Mouse (Mus musculus): ENCODE data around the gene Polrmt. TPM values are rescaled to one million over a fixed set of nuclear protein-coding genes. Genes with fewer than 3 reads are reported as not detected.

Polrmt gene
- polyA plus RNA-seq, 1 experiment = not detected

DNA sequence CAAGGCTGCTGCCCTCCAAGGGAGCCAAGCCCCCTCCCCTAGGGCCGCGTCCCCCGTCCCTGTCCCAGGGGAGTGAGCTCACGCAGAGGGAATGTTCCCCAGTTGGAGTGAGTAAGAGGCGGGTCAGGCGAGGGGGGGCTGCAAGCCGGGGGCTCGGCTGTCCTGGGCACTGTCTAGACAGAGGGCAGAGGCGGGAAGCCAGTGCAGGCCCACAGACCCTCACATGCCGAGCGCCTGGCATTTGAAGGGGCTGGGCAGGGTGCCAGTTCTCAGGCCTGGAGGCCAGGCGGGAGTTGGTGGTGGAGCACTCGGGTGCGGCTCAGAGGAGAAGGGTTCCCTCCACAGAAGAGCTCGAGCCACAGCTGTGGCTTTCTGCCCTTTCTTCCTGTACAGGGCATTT, 31.6 kb upstream of the Polrmt start:
- 32% methylated on average over 15 of the region's 15 CpGs for WGBS
- no peak overlapping the region for H3K4me3 ChIP-seq (ENCODE audit: insufficient read depth, low read depth, low read length)
- H3K27ac ChIP-seq (ENCODE audit: insufficient read depth, low read depth, low read length) = no peak overlapping the region
- H3K4me1 ChIP-seq (ENCODE audit: control insufficient read depth, insufficient read depth, low read length) = peaks cover 24% of the 10 kb centered on the region
- TF ChIP-seq POLR2A (IDR thresholded peaks at IDR 0.05; ENCODE audit: insufficient read depth, low read depth, low read length) (no peak), CTCF (IDR thresholded peaks at IDR 0.05; ENCODE audit: insufficient read depth, low read depth, low read length) (no peak)

DNA sequence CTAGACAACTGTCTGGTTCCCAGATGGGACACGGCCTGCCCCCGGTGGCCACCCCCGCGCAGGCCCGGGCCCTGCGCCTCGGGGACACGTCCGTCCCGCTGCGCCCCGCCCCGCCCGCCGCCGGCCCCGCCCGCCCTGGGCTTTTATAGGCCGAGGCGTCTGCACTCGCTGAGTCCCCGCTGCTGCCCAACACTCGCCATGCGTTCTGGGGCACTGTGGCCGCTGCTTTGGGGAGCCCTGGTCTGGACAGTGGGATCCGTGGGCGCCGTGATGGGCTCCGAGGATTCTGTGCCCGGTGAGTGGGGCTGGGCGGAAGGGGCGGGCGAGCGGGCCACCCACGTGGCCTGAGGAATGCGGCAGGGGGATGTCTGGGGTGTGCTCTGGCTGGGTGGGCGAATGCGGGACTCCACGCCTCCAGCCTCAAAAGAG, 30.7 kb upstream of the Polrmt start, which contains the start of gene Fstl3:
TSS of gene Fstl3 (plus strand) at position 170 of the 429 bp plus-strand sequence.
- Histone ChIP-seq H3K4me3 (ENCODE audit: insufficient read depth, low read depth, low read length) (no peak within 1 kb of the TSS), H3K4me1 (ENCODE audit: control insufficient read depth, insufficient read depth, low read length) (peaks cover 24% of the 10 kb centered on the region), H3K27ac (ENCODE audit: insufficient read depth, low read depth, low read length) (no peak within 1 kb of the TSS)
- 10% methylated on average over 39 of the region's 39 CpGs for WGBS
- TF ChIP-seq POLR2A (IDR thresholded peaks at IDR 0.05; ENCODE audit: insufficient read depth, low read depth, low read length) (no peak), CTCF (IDR thresholded peaks at IDR 0.05; ENCODE audit: insufficient read depth, low read depth, low read length) (no peak)

DNA sequence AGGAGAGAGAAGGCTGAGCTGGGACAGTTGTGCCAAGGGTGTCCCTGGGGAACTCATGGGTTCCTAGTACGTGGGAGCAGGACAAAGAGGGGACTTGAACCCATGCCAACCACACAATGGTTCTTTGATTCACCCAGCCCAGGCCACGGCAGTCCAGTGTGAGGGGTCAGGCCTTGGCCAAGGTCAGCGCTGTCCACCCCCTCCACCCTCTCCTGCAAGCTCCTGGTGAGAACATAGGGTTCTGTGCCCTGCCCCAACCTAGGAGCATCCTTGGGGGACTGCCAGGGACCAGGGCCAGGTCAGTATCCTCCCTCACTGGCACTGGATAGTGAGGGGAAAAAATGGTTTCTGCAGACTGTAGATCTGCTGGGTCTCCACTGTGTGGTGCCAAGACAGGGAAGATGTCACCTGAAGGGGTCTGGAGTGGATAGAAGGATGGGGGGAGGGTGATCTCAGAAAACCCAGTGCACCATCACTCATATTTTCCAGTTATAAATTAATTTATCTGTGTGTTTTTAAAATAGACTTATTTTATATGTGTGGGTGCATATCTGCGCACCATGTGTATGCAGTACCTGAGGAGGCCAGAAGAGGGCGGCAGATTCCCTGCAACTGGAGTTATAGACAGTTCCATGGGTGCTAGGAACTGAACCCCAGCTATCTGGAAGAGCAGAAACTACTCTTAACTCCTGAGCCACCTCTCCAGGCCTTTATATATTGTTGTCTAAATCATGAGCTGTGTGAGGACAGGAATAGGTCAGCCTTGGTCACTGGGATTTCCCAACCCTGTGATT, 28.3 kb upstream of the Polrmt start:
- TF ChIP-seq CTCF (IDR thresholded peaks at IDR 0.05; ENCODE audit: insufficient read depth, low read depth, low read length) (no peak), POLR2A (IDR thresholded peaks at IDR 0.05; ENCODE audit: insufficient read depth, low read depth, low read length) (no peak)
- no peak overlapping the region for H3K4me3 ChIP-seq (ENCODE audit: insufficient read depth, low read depth, low read length)
- H3K27ac ChIP-seq (ENCODE audit: insufficient read depth, low read depth, low read length) = no peak overlapping the region
- peaks cover 5% of the 10 kb centered on the region for H3K4me1 ChIP-seq (ENCODE audit: control insufficient read depth, insufficient read depth, low read length)
- WGBS = 55% methylated on average over 5 of the region's 5 CpGs

DNA sequence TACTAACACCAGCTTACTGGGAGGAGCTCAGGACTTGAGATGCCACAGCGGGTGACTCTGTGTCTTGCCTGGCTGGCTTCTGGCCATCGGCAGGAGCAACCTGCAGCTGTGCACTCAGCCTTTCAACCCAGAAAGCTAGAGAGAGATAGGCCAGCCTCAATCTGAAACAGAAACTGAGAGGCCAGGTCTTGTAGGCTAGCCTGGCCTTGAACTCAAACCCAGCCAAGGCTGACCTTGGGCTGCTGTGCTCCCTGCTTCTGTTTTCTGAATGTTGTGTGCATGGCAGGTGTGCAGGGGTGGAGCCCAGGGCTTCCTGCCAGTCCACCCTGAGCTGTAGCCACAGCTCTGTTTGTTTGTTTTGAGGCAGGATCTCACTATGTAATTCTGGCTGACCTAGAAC, 26.8 kb upstream of the Polrmt start:
- no peak overlapping the region for H3K4me3 ChIP-seq (ENCODE audit: insufficient read depth, low read depth, low read length)
- no peak for TF ChIP-seq POLR2A (IDR thresholded peaks at IDR 0.05; ENCODE audit: insufficient read depth, low read depth, low read length)
- TF ChIP-seq CTCF (IDR thresholded peaks at IDR 0.05; ENCODE audit: insufficient read depth, low read depth, low read length) = no peak
- WGBS = 94% methylated on average over 2 of the region's 2 CpGs
- H3K4me1 ChIP-seq (ENCODE audit: control insufficient read depth, insufficient read depth, low read length) = peaks cover 7% of the 10 kb centered on the region
- no peak overlapping the region for H3K27ac ChIP-seq (ENCODE audit: insufficient read depth, low read depth, low read length)

DNA sequence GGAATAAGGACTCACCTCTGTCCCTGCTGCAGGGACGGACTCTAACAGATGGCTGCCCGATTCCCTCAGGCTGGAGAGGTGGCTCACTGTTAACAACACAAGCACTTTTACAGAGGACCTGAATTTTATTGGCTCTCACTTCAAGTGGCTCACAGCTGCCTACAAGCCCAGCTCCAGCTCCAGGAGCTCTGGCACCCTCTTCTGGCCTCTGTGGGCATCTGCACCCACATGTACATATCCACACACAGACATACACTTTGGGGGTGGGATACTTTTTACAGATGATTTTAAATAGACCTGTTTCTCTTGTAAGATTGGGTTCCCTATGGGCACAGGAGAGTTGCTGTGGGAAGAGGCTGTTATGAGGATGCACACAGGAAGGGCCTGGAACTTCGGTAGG, 25.9 kb upstream of the Polrmt start:
- H3K4me1 ChIP-seq (ENCODE audit: control insufficient read depth, insufficient read depth, low read length) = peaks cover 5% of the 10 kb centered on the region; the same call in 1 of the 2 replicates
- 89% methylated on average over 3 of the region's 3 CpGs for WGBS
- no peak overlapping the region for H3K4me3 ChIP-seq (ENCODE audit: insufficient read depth, low read depth, low read length)
- H3K27ac ChIP-seq (ENCODE audit: insufficient read depth, low read depth, low read length) = no peak overlapping the region
- TF ChIP-seq CTCF (IDR thresholded peaks at IDR 0.05; ENCODE audit: insufficient read depth, low read depth, low read length) = no peak
- no peak for TF ChIP-seq POLR2A (IDR thresholded peaks at IDR 0.05; ENCODE audit: insufficient read depth, low read depth, low read length)

DNA sequence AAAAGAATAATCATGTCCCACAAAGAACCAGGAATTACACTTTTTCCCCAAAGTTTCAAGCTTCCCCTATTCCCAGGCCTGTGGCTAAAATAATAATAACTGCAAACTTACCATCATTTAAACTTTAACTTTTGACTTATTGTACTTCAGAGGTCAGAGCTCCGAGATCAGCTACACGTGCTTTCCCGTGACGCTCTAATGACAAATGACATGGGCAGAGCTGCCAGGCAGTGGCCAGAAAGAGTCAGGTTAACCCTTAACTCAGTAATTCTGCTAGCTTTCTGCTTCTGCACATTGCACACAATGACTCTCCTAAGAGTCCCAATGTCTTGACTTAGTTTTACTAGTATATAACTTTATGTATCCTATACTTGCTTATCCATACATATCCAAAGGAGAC, 22.9 kb upstream of the Polrmt start:
- no peak overlapping the region for H3K4me3 ChIP-seq (ENCODE audit: insufficient read depth, low read depth, low read length)
- peaks cover 21% of the 10 kb centered on the region for H3K4me1 ChIP-seq (ENCODE audit: control insufficient read depth, insufficient read depth, low read length)
- WGBS = 68% methylated on average over 4 of the region's 4 CpGs
- no peak overlapping the region for H3K27ac ChIP-seq (ENCODE audit: insufficient read depth, low read depth, low read length)
- TF ChIP-seq POLR2A (IDR thresholded peaks at IDR 0.05; ENCODE audit: insufficient read depth, low read depth, low read length) (no peak), CTCF (IDR thresholded peaks at IDR 0.05; ENCODE audit: insufficient read depth, low read depth, low read length) (no peak)

DNA sequence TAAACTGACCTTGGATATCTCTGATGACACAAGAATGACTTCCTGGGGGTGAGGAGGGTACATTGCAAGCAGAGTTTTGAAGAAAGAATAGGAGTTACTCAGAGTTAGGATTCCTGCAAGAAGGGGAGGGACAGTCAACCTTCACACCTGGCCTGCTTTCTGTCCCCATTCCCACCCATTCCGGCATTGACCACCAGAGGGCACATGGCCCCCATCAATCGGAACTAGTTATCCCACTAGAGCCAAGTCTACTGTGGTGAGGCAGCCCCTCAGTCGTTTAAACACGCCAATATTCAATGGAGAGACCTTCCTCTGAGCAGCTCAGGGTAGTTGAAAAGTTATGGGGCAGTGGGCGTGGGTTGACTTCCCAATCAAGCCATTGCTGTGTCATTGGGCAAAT, 22.0 kb upstream of the Polrmt start:
- Histone ChIP-seq H3K4me1 (ENCODE audit: control insufficient read depth, insufficient read depth, low read length) (peaks cover 29% of the 10 kb centered on the region), H3K27ac (ENCODE audit: insufficient read depth, low read depth, low read length) (peak overlapping the region; percentile 75; the same call in 1 of the 2 replicates), H3K4me3 (ENCODE audit: insufficient read depth, low read depth, low read length) (peak overlapping the region; percentile 91)
- under 1% methylated on average over 5 of the region's 5 CpGs for WGBS
- TF ChIP-seq CTCF (IDR thresholded peaks at IDR 0.05; ENCODE audit: insufficient read depth, low read depth, low read length) (peak; percentile 46; the same call in 1 of the 2 replicates), POLR2A (IDR thresholded peaks at IDR 0.05; ENCODE audit: insufficient read depth, low read depth, low read length) (no peak)

DNA sequence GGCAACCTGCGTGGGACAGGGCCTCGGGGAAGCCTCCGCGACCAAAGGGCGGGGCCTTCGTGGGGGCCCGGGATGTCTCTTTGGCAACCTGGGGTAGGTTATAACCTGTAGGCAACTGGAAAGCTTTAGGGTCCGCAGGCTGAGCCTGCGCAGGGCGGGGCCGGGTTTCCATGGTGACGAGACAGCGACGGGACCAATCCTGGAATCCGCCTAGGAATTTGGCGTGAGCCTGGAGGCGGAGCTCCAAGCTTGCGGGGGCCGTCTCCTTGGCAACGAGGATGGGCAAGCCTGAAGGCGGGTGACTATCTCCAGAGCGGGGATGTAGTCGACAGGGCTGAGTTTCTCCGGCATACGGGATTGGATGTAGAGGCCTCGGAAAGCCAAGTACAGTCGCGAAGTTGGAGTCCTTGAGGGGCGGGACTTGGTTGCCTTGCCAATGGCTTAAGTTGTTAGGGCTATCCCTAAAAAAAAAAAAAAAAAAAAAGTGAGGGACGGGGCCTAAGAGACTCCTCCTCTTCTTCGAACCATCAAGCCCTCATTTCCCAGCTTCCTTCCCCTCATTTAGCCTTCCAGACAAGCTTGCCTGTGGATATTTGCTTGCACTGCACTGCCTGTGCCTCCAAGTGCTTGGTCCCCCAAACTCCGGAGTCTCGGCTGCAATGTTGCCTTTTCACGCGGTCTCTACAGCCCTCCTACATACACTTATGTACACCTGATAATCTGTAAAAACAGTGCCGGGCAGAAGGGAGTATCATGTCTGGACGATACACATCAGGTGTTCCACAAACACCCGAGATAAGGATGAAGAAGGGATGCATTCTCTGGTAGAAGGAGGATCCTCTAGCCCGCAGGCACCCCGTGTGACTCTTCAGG, 21.2 kb upstream of the Polrmt start:
- Histone ChIP-seq H3K4me3 (ENCODE audit: insufficient read depth, low read depth, low read length) (peak overlapping the region; percentile 91), H3K27ac (ENCODE audit: insufficient read depth, low read depth, low read length) (peak overlapping the region; percentile 96), H3K4me1 (ENCODE audit: control insufficient read depth, insufficient read depth, low read length) (peaks cover 35% of the 10 kb centered on the region)
- TF ChIP-seq POLR2A (IDR thresholded peaks at IDR 0.05; ENCODE audit: insufficient read depth, low read depth, low read length) (no peak), CTCF (IDR thresholded peaks at IDR 0.05; ENCODE audit: insufficient read depth, low read depth, low read length) (no peak)
- WGBS = 5% methylated on average over 40 of the region's 40 CpGs

Data from olfactory bulb, adult 2 months (tissue).